Mouse (Mus musculus) erythroblast, adult 5-6 weeks (primary cell): ENCODE data around the gene Hephl1. TPM values are rescaled to one million over a fixed set of nuclear protein-coding genes. Genes with fewer than 3 reads are reported as not detected.

Source experiments
- ATAC-seq: replicated peaks from 2 replicates; pipeline ENCODE4 v1.8.0; 2016; ENCODE audit warnings: moderate number of reproducible peaks, mild to moderate bottlenecking, moderate TSS enrichment, inconsistent platforms; ENCODE audit not compliant: poor library complexity, low FRiP score, severe bottlenecking
- total RNA-seq, 2 experiments: library from RNA; stranded (forward) in 1 of 2; stranded (reverse) in 1 of 2; fragments of 150-400 nt in 1 of 2; fragments of 200-764, 138-1000 nt in 1 of 2; gene quantifications; 2 replicates each; pipeline versions ENCODE4 v1.2.3 to v1.2.4; 2015 to 2017; ENCODE audit warnings: low replicate concordance in 2 of 2

The Hephl1 gene
- total RNA-seq, 2 experiments from 2014 or later = not detected

DNA sequence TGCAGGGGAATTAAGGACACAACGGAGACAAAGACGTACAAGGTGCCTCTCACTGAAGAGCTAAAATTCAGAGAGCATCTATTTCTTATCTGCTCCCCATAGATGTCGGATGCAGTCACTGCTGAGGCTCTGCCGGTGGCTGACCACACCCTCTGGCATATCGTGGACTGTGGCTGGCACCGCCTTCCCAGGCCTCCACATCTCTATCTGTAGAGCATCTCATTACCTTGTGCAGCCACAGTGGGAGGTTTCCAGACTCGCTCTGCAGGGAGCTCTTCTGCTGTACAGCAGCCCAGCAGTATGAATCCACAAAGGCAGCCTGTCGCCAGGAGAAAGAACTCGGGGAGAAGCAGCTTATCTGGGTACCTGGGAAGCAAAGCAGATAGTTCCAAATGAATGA, 90.8 kb downstream of the Hephl1 start:
- ATAC-seq = no peak; the same call in 1 of the 2 replicates

DNA sequence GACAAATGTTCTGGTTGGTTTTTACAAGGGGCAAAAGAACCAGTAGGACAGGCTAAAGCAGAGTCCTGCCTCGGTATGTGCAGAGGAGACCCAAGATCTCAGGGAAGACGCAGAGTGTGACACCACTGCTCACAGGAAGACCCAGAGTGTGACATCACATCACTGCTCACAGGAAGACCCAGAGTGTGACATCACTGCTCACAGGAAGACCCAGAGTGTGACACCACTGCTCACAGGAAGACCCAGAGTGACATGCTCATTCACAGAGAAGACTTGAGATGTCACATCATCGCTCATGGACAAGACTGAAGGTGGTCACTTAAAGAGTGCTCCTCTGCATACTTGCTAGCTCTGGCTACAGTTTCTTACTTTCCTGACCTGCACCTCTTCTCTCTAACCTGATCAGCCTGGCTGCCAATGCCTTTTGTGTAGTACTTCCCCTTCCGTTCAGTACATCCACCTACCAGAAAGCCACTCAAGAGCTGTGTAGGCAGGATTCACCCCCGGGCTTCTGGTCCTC, 91.3 kb downstream of the Hephl1 start:
- ATAC-seq = no peak

DNA sequence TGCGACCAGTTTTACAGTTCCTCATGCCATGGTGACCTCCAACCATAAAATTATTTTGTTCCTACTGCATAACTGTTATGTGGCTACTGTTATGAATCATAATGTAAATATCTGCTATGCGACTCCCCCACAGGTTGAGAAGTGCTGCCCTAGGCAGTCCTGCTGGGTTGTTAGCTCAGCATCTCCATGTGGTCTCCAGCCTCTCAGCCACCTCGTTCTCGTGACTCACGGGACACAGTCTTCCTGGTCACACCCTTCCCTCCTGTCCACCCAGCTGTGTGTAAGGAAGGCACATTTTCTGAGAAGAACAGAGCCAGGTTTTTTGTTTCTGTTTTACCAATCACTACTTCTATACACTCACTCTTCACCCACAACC, 93.2 kb downstream of the Hephl1 start:
- no peak for ATAC-seq

DNA sequence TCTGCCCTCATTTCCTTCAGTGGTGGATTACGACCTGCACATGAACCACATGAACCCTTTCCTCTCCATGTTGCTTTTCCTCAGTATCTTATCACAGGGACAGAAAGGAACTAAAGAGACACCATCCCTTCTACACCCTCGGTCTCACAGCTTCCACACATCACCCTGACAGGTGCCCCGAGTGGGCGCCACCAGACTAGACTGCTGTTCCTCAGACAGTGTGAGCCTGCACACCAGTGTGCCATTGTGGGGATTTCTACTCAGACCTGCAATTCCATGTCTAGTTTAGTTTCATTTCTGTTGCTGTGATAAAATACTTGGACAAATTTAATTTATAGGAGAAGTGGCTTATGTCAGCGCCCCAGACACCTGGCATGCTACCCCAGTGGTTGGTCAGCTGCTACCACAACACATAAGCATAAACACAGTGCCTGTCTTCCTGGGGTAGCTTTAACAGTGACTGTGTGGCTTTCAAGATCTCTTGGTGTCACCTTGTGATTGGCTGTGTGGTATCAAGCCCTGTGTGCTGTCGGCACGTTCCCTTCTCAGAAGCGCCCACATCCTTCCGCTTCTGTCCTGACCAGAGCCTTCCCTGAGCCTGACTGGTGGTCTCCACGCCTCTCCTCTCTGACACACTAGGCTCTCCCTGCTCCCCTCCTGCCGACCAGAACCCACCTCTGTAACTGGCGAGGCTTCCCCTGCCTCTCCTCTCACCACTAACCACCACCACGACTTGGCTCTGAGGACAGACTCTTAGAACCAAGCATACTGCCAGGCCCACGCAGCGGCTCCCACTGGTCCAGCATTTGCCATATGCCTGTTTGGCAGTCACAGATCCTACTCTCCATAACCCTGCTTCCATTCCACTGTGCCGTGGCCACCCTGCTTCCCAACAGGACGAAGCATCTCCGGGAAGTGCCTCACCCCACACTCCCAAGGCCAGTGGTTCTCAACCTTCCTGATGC, 93.8 kb downstream of the Hephl1 start:
- ATAC-seq = no peak

DNA sequence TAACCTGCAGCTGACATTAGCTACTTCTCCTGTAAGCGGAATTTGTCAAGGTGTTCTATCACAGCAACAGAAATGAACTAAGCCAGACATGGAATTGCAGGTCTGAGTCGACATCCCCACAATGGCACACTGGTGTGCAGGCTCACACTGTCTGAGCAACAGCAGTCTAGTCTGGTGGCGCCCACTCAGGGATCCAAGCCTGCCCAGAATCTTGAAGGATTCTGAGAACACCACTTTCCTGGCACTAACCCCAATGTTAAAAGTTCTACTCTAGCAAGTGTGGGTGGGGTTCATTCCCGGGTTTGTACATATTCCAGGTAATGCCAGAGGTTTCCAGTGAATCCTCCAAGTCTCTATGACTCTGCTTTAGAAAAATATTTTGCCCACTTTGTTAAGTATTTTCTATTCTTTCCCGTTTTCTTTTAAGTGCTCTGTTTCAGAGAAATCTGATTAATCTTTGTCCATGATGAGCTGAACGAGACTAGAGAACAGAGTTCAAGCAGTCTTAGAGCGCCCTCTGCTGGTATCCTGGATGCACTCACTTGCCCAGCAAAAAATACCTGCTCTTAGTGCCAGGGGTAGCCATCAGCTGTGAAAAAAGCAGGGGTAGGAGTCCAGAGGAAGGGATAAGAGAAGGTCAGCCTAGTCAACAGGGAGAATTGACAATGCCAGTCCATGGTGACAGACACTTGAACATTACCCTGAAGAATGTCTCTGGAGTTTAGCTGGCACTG, 96.5 kb downstream of the Hephl1 start:
- ATAC-seq = no peak

DNA sequence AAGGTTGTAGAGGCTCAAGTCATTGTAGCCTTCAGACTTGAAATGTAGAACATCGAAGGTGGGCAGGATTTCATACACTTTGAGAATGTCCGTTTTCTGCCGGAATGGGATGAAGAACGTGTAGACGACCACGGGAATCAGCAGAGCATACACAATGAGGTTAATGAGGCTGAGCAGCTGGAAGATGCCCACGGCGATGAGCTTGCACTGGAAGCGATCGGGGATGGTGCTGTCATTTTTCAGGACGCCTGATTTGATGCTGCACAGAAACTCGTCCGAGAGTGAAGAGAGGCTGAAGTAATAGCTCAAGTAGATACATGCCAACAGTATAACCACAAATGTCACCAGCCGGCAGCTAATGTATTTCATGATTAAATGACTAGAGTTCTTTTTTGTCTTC, 104.3 kb downstream of the Hephl1 start:
- no peak for ATAC-seq

DNA sequence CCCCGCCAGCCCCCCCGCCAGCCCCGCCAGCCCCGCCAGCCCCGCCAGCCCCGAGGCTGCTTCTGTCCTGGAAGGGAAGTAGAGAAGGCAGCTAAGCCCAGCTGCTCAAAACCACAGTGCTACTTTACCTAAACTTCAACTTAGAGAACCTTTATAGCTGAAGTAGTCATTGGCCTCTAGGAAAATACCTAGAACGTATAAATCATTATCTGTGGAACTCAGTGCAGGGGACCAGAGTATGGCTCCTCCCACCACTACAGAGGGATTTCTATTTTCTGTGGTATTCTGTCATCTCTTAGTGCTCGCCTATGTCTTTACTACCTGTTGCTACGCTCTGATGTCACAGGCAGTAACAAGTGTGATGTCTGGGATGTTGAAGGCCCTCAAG, 107.6 kb downstream of the Hephl1 start:
- no peak for ATAC-seq

DNA sequence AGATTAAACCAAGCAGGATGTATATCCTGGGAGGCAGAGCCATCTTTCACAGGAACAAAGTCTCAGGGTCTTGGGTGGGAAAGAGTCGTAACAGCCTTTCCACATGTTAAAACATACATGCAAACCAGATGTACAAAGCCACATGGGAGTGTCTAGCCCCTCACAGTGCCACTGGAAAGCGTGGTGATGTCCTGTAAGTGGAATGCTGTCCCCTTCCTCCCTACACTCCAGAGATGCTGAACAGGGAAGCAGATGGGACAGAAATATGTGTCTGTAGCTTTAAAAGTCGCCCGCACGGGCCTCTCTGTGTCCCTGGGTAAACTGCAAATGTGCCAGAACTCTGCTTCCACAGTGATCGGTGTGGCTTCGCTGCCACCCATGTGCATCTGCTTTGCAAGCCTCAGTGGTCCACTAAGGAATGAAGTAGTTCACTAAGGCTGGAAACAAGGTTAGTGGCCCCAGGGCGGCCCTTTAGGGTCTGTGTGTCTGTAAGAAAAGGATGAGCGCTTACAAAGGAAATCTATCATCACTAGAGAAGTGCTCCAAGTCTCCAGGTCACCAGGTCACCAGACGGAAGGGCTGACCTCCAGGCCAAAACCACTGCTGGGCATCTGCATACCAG, 108.1 kb downstream of the Hephl1 start:
- no peak for ATAC-seq

DNA sequence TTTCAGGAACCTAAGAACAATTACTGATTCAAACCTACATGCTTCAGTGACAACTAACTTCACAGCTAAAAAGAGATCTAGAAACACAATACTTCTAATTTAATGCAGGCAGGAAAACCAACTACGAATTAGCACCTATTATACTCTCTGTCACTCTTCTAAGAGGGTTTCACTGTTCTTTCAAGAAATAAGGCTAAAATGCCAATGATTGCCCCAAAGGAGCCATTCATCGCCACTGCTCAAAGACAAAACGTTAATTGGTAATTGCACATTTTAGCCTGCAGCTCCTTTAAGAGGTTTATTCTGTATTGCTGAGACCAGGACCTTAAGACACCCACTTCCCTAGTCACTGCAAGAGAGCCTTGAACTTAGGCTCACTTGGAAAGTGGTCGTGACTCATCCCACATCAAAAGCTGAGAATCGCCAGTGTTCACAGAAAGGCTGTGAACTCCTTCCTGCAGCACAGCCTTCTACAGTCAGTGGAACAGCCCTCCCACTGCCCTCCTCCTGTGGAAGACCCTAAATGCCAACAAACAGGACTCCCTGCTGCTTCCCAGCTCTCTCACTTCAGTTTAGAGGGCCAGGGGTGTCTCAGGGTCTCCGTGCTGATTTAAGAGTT, 108.8 kb downstream of the Hephl1 start:
- ATAC-seq = no peak

Other genes with a start within 250 kb of the Hephl1 start
- gene Izumo1r, start 208.2 kb downstream of the Hephl1 start, total RNA-seq (2015; ENCODE audit: low replicate concordance) = not detected in 2 replicates
- not detected in 2 replicates for gene Izumo1r, start 208.2 kb downstream of the Hephl1 start, total RNA-seq (2017; ENCODE audit: low replicate concordance)
- 0.42 and 0.77 TPM in 2 replicates for gene Panx1, start 66.6 kb downstream of the Hephl1 start, total RNA-seq (2015; ENCODE audit: low replicate concordance)
- gene Panx1, start 66.6 kb downstream of the Hephl1 start, total RNA-seq (2017; ENCODE audit: low replicate concordance) = 0.42 and 1.3 TPM in 2 replicates
- not detected in 2 replicates for gene Vstm5, start 126.9 kb upstream of the Hephl1 start, total RNA-seq (2015; ENCODE audit: low replicate concordance)
- 1.1 TPM in 1 of 2 replicates, not detected in the other for gene Vstm5, start 126.9 kb upstream of the Hephl1 start, total RNA-seq (2017; ENCODE audit: low replicate concordance)
- 13.4 and 16.9 TPM in 2 replicates for gene Med17, start 167.8 kb upstream of the Hephl1 start, total RNA-seq (2015; ENCODE audit: low replicate concordance)
- gene Med17, start 167.8 kb upstream of the Hephl1 start, total RNA-seq (2017; ENCODE audit: low replicate concordance) = 7.4 and 18.5 TPM in 2 replicates
- gene Taf1d, start 194.1 kb upstream of the Hephl1 start, total RNA-seq (2015; ENCODE audit: low replicate concordance) = 92.0 and 139 TPM in 2 replicates
- 429 and 577 TPM in 2 replicates for gene Taf1d, start 194.1 kb upstream of the Hephl1 start, total RNA-seq (2017; ENCODE audit: low replicate concordance)
- gene 4931406C07Rik, start 194.3 kb upstream of the Hephl1 start, total RNA-seq (2015; ENCODE audit: low replicate concordance) = 2.7 and 3.8 TPM in 2 replicates
- gene 4931406C07Rik, start 194.3 kb upstream of the Hephl1 start, total RNA-seq (2017; ENCODE audit: low replicate concordance) = 0.94 and 2.6 TPM in 2 replicates
- 21.1 and 63.0 TPM in 2 replicates for gene Cep295, start 245.7 kb upstream of the Hephl1 start, total RNA-seq (2015; ENCODE audit: low replicate concordance)
- 29.1 and 32.1 TPM in 2 replicates for gene Cep295, start 245.7 kb upstream of the Hephl1 start, total RNA-seq (2017; ENCODE audit: low replicate concordance)